Mouse (Mus musculus) lung, postnatal 0 days (tissue): ENCODE measurements around the gene Fchsd2.

ENCODE experiments used
- CTCF ChIP-seq: IDR thresholded peaks from 2 replicates; pipeline ENCODE4 v1.5.1; 2016; ENCODE audit warnings: antibody characterized with exemption, mild to moderate bottlenecking
- EP300 ChIP-seq: IDR thresholded peaks from 2 replicates; pipeline ENCODE4 v1.6.1; 2016; ENCODE audit warnings: antibody characterized with exemption, mild to moderate bottlenecking, control low read depth

DNA sequence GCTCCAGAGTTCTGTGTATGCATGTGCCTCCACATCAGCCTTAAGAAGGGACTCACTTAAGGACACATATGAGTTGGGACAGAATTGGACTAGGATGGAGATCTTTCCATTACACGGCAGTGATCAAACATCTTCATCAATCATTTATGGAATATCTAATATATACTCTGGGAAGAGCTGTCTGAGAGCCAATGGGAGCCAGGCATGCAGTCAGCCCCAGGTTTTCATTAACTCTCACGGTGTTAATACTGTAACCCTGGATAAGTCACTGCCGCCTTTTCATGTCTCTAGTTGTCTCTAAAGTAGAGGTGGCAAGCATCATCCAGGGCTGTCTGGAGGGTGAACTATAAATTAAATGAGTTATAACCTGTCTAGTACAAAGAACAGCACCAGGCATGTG, 220.4 kb downstream of the Fchsd2 start:
- TF ChIP-seq CTCF = no peak
- no peak for TF ChIP-seq EP300
